Mouse (Mus musculus): Measurements from ENCODE around the gene Snrpa1. TPM values are rescaled to one million over a fixed set of nuclear protein-coding genes. Genes with fewer than 3 reads are reported as not detected.

The Snrpa1 gene
- total RNA-seq, 2 experiments from 2014 or later: 17.6 to 19.0 TPM

DNA sequence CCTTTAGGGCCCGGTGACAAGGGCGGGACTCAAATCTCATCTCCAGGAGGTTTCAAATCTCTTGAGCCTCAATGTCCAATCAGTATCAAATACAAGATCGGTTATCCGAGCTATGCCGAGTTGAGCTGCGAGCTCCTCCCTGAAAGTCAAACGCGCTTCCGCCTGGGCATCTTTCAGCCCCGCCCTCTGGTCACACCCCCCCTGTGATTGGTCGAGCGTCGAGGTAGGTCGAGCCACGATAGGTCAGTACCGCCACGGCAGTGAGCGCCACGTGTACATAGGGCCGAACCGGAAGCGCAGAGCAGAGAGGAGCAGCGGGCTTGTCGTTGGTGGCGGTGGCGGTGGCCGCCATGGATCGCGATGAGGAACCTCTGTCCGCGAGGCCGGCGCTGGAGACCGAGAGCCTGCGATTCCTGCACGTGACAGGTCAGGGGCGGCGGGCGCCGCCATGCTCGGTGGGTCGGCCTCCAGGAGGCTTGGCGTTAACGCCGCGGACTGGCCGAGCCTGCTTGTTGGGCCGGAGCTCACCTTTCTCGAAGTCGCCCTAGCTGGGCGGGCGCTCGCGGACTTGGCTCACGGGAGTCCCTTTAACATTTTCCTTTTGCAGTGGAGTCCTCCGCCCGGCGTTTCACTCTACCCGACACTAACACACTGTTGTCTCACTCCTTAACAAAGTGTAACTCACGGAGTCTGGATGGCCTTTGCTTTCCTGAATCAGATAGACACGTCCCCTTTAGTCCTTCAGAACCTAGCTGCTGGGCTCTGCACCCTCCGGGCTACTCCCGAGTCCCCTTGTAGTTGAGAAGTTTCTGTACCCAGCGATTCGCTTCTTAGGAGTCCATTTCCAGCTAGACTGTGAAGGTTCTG lies 20.8 kb downstream of the Snrpa1 start, which contains the start of gene Selenos:
TSS of gene Selenos (plus strand) at position 286 of the 867 bp plus-strand sequence.
- DNase-seq: peak; percentile 95

DNA sequence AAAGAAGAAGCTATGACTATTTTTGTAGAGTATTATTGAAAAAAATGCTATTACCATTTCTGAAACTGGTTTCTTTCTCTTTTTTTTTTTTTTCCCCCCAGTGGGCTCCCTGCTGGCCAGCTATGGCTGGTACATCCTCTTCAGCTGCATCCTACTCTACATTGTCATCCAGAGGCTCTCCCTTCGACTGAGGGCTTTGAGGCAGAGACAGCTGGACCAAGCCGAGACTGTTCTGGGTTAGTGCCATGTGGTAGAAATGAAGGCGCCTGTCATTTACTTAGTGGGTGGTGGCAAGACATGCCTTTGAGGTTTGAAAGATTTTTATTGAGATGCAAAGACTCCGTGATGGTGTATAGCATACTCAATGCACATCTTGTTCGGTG lies 21.4 kb downstream of the Snrpa1 start:
- no peak for DNase-seq

DNA sequence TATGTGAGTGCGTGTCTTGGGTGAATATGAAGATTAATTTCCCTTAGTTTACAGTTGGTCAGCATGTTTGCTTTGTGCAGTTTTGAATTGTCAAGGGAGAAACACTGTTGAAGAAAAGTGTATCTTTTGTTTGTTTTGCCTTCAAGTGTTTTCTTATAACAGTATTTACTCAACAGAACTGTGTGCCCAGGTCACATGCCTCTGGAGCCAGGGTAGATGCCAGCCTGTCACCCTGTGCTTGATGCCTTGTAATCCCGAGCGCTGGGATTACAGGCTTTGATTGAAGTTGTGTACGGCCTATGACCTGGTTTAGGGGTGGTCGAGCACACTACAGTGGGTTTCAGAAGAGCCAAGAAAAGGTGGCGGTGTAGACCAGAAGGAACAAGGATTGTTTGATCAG lies 25.0 kb downstream of the Snrpa1 start:
- DNase-seq: no peak

DNA sequence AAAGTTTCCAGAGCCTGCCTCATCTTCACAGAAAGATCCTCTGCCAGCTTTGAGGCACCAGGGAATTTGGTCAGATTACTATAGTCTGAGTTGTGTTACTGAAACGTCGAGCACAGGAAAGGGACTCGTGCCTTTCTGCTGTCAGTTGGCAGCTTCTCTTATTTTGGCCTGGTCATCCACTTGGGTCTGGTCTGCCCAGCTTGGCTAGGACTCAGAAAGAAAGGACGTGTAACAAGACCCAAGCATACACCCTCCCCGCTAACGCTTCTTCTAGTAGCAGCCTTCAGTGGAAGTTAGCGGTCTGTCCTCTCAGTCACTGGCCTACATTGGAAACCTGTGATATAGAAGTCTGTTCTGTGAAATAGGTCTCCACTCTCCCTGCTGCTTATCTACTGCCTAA lies 25.7 kb downstream of the Snrpa1 start:
- DNase-seq: peak; percentile 46

DNA sequence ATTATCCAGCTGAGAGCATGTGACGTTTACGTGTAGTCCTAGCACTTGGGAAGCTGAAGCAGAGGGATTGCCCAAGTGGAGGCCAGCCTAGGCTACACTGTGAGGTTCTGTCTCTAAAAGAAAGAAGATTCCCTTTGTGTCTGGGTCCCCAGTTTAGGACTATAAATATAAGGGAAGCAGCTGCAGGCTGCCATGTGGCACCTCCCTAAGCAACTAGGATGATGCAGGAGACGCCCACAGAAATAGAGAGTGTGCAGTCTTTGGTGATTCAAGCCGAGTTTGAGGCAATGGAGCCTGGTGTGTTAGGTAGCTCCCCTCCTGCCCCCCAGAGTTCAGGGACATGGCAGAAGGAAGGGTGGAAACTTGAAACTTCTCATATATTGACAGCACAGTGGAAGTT lies 28.8 kb downstream of the Snrpa1 start:
- no peak for DNase-seq

DNA sequence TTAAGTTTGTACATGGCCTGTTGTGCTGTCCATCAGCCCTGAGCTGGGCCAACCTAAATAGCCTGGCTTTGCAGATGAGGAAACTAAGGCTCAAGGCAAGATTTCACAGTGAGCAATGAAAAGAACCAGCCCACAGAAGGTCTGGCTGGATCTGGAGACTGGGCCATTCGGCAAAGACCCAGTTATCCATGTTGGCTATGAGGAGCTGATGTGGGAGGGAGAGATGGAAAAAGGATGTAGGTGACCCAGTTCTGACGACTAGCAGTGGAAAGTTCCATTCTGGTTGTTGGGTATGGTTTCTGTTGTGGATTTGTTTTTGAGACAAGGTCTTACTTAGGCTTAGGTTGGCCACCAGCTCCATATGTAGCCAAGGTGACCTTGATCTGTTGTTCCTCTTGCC lies 29.3 kb downstream of the Snrpa1 start:
- no peak for DNase-seq

DNA sequence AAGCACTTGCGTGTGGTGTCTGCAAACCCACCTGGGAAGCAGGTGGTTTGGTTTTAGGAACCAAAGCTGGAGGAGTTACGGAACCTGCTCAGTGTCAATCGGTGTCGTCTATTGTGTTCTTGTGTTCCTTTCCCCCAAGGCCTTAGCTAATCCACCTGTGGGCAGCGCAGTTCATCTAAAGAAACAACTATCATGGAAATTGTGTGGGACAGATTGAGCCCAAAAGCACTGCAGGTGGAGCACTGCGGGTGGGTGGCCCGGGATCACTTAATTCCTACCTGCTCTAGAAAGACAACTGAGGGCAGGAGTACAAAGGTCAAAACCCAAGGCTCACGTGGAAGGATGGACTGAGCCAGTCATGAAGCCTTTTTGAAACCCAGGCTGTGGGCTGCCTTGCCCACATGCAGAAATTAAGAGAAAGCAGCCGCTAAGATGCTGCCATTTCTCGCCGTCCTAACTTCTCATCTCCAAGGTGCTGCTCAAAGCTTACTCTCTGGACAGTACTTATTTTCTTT lies 31.9 kb downstream of the Snrpa1 start:
- no peak for DNase-seq

DNA sequence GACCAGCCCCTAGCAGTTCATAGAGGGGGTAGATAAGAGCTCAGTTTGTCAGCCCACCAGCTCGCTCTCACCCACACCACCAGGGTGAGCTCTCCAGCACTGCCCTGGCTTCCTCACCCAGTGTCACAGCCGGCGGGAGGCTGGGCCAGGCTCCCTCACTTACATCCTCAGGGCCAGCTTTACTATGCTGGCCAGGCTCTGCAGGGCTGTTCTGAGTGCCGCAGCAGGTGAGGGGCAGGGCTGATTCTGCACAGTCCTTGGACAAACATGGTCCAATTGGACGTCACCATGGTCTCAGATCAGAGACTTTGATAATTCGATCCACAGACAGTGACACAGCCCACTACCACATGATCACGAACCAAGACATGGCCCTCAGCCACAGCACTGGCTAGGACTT lies 32.8 kb downstream of the Snrpa1 start:
- DNase-seq: no peak

DNA sequence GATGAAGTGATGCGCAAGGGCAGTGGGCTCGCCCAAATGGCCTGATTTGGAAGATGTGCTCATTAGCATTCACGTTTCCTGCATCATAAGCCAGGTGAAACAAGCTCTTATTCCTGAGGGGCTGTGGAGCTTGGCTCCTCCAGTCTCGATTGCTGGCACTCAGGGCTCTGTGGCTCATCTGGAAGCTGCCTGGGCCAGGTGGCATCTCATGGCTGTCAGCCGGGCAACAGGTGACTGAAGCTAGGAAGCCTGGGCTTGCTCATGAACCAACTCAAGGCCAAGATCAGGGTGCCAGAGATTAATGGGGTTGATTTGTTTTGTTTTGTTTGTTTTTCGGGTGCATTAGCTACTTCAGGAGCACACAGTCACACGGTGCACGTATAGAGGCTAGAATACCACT lies 33.9 kb downstream of the Snrpa1 start:
- no peak for DNase-seq

DNA sequence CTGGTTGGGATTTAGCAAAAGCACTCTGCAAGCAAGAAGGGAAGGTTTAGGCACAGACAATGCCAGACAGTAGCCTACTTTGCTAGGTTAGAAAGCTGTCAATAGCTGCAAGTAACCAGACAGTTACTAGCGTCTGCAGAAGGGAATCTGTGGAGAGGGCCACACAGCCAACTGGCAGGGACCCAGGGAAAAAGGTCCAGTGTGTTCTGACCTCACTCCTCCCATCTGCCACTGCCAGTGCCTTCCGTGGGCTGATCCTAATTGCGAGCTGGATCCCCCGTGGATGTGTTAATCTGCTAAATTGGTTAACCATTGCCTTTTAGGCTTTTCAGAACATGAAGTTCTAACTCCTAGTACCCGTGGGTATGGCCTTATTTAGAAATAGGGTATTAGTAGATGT lies 35.3 kb downstream of the Snrpa1 start:
- peak; percentile 31 for DNase-seq

DNA sequence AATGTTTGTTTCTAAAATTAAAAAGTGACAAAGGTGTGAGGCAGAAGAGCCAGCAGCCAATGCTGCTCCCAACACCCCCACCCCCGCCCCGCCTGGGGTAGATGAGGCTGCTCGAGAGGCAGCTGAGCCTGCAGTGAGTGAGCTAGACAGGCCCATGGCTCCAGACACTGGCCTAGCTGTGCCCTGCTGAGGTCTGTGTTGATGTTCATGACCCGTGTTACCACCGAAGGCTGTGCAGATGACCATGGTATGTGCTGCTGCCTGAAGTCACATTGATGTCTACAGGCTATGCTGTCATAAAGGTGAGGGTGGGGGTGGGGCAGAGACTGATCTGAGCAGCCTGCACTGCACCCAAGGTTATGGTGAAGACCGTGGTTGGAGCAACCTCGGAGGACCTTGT lies 40.0 kb downstream of the Snrpa1 start:
- no peak for DNase-seq

DNA sequence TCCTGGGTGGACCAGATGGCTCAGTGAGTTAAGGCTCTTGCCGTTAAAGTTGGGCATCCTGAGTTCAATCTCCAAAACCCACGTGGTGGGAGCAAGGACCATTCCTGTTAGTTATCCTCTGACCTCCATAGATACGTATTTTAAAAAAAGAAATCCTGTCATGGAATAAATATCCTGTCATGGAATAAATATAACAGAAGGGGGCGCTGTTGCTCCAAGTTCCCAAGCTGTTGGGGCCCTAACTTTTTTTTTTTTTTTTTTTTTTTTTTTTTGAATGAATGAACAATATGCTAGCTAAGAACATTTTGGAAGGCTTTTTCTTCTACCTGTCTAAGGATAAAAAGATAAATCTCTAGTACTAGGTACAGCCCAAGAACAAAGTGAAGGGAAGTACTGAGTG lies 43.1 kb downstream of the Snrpa1 start:
- DNase-seq: no peak

DNA sequence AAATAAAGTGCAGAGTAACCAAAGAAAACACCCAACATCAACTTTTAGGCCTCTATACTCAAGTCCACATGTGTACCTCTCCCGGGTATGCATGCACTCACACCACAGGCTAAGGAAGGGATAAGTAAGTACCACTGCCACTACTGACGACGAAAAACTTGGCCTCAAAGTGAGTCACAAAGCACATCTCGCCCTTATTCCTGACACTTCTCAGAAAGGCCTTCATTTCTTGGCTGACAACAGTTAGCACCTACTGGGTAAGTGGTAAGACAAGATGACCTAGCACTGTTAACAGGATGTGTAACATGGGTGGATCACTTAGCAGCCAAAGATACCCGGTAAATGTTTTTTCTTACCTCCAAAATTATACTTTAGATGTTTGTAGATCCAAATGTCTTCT lies 45.7 kb downstream of the Snrpa1 start:
- DNase-seq: no peak

DNA sequence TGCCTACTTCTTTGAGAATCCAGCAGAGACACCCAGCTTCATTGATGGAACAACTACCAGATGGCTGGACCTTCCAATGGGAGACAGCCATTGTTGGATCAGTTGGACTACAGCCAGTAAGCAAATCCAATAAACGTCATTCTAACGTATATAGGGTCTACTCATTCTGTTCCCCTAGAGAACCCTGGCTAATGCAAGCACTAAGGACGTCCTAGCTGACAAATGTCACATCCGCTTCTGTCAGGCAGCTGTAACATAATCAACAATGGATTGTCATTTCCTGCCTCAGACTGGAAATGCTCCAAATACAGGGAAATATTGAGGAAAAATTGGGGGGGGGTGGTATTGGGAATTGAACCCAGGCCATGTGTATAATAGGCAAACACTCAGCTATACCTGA lies 47.0 kb downstream of the Snrpa1 start:
- no peak for DNase-seq

DNA sequence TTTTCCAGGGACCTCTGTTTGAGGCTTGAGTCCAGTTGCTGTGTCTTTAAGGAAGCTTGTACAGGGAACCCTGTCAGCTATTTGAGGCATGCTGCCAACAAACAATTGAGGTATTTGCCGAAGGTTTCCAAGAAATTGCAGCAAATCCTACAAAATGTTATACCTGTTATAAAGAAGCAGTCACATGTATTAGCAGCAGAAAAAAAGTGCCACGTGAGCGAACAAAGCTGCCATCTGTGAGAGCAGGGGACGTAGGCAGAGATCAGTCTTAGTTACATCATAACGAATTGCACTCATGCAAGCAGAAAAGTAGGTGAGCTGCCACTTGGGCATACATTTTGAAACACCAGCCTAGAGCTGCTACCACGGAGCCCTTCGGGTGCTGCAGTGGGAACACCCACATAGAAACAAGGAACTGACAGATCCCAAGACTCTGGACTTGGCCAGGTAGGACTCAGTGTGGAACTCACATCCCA lies 47.8 kb downstream of the Snrpa1 start:
- no peak for DNase-seq

DNA sequence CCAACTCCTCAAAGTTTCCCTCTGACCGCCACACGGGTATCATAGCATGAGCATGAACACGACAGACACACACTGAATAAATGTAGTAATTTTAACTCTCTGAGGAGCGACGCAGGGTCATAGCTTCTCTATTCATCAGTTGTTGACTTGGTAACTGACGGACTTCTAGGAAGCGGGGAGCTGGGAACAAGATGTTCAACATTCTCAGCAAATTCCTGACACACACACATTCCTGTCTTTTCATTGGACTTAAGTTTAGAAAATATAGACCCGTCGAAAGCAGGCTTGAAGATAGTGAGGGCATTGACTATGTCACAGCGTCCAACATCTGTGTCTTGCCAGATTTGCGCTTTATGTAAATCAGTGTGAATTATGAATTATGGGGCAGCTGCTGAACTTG lies 48.4 kb downstream of the Snrpa1 start:
- DNase-seq: no peak

DNA sequence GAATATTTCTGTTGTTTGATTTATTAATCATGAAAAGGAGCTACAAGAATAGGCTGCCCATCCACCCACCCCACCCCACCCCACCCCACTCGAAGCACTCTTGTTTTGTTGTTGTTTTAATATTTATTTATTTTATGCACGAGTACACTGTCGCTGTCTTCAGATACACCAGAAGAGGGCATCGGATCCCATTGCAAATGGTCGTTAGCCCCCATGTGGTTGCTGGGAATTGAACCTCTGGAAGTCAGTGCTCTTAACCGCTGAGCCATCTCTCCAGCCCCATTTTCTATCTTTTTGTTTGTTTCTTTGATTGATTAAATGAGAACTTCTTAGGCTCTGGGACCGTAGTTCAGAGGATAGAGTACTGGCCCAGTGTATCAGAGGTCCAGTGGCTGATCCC lies 49.1 kb downstream of the Snrpa1 start:
- DNase-seq: no peak

DNA sequence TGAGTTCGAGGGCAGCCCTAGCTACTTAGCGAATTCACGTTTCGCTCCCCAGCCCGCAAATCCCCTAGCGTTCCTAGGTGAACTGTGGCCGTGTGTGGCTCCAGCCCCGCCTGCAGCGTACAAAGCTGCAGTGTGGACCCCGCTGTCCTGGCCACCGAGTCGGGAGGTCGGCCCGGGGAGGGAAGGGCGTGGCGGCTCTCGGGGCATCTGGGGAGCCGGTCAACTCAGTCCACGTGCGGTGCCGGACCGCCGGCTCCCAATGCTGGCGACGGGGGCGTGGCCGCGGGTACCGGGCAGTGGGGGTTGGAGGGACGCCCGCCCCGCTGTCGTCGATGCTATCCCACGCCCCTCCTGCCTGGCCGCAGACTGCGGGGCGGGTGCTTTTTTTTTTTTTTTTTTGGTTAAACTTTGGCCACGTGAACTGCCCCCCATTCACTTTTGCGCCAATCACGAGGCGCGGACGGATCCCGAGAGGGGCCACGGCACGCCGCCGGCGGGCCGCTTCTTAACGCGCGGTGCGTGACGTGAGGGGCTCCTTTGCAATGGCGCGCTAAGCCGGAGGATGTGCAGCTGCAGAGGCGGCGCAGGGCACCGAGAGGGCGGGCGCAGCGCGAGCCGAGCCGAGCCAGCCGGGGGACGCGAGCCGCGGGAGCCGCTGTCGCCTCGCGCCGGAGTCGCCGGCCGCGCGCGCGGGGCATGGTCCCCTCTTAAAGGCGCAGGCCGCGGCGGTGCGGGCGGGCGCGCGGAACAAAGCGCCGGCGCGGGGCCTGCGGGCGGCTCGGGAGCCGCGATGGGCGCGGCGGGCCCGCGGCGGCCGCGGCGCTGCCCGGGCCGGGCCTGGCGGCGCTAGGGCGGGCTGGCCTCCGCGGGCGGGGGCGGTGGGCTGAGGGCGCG lies 50.4 kb downstream of the Snrpa1 start, which contains the start of gene Chsy1:
TSS of gene Chsy1 (plus strand) at position 555 of the 894 bp plus-strand sequence.
- DNase-seq: peak; percentile 90

DNA sequence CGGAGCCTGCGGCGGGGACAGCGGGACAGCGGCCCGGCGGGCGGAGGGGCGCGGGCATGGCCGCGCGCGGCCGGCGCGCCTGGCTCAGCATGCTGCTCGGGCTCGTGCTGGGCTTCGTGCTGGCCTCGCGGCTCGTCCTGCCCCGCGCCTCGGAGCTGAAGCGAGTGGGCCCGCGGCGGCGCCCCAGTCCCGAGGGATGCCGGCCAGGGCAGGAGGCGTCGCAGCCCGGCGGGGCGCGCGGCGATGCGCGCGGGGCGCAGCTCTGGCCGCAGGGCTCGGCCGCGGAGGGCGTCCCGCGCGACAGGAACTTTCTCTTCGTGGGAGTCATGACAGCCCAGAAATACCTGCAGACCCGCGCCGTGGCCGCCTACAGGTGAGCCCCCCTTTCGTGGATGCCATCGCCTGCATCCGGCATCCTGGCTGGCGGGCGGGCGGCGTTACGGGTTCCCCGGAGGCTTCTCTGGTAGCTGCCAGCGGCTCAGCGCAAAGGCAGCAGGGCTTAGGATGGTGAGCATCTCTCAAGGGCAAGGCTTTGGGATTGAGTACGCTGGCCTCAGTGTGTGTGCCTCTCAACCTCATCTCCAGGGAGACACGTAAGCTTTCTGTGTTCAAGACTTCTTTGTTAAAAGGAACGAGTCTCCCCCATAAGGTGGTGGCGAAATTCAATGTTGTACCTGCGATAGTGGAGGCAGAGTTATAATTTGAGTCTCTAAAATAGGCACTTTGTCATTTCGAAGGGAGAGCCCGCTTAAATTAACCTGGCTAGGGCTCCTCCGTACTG lies 51.2 kb downstream of the Snrpa1 start:
- DNase-seq: peak; percentile 24

DNA sequence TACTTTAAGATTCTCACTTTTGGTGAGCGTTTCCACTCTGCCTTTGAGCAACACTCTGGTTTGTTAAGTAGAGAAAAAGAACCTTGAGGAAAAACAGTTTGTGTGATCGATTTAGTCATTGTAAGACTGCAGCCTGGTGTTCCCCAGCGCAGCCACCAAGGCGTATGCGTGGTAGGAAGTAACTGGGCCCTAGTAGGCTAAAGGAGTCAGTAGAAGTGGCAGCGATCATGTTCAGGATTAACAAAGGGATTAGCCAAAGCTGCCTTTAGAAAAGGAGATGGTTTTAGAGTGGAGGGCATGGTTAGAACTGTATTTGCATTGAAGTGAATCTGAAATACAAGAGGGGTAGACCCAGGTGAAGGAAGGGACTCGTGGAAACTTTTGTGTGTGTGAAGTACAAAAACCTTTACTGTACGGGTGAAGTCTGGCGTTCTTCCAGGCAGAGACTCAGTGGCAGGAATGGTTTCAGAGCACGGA lies 51.9 kb downstream of the Snrpa1 start:
- DNase-seq: no peak

DNA sequence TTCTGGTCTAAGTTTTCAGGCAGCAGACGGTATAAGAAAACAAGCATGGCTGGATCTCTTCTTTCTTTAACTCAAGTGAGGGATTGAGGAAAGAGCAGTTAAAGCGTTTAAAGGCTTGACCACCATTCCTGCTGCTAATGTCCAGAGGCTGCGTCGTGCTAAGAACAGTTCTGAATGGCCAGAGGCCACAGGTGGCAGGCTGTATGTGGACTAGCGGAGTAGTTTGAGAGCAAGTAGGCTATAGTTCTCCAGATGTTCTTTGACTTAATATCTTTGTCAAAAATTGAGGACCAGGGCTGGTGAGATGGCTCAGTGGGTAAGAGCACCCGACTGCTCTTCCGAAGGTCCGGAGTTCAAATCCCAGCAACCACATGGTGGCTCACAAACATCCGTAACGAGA lies 52.4 kb downstream of the Snrpa1 start:
- DNase-seq: no peak

DNA sequence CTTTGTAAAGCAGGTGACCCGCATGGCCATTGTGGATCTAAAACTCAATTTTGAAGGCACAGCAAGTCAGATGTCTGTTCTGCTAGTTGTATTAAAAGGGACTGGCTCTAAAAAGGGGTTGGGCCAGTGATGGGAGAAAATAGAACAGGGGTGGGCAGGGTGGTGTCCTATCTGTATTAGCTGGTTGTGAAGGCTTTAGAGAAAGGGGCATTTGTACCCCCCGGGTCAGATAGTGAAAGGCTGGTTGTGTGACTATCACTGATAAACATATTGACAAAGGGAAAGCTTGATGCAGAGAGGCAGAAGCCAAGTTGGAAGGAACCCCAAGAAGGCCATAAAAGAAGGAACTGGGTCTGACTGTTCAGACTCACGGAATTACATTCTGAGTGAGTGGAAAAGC lies 54.8 kb downstream of the Snrpa1 start:
- no peak for DNase-seq

Measured in gastrocnemius, postnatal 25 days (tissue).